Mouse (Mus musculus): ENCODE results near the gene Cep128. TPM values are rescaled to one million over a fixed set of nuclear protein-coding genes. Genes with fewer than 3 reads are reported as not detected.
A peak's percentile ranks its signal among the peaks of the same experiment; 100 is the strongest.

Cep128 gene
- total RNA-seq, 1 experiment from 2014 or later, result 8.7 TPM

DNA sequence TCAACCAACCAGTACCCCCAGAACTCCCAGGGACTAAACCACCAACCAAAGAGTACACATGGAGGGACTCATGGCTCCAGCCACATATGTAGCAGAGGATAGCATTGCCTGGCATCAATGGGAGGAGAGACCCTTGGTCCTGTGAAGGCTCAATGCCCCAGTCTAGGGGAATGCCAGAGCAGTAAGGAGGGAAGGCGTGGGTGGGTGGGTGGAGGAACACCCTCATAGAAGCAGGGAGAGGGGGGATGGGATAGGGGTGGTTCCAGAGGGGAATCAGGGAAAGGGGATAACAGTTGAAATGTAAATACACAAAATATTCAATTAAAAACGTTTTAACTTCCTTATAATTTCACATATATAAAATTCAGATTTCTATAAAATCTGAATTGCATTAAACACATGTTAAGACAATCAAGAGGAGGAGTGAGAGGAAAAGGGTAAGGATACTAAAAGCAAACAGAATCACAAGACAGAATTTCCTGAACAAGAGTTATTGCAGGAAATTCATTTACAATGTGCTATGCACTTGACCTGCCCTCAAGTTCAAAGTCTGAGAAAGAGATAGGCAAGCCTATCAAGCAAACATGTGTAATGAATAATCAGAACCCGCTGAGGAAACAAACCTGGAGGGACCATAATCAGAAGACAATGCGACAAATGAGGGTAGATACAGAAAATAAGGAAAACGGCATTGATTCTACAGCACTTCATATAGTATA lies 207.2 kb downstream of the Cep128 start:
- no peak for DNase-seq

GRCm38 (mm10) chr12:91171613-91172012 lies 212.6 kb downstream of the Cep128 start:
- no peak for DNase-seq

GRCm38 (mm10) chr12:91161015-91161730 lies 223.0 kb downstream of the Cep128 start:
- DNase-seq, result no peak

GRCm38 (mm10) chr12:91158481-91158880 lies 225.7 kb downstream of the Cep128 start:
- DNase-seq, result no peak

DNA sequence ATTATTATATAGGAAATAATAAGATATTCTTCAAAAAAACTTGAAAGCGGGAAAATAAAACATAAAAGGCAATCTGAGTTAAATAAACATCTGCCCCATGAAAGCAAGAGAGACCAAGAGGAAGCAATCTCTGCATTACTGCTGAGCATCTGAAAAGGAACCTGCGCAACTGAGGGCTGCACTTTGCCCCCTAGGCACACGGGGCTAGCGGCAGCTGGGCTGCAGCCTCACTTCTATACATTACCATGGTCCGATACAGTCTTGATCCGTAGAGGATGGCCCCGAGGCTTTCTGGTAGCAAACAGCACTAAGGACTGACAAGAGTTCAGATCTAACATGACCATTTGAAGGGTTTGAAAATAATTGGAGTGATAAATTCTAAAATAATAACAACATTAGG lies 230.2 kb downstream of the Cep128 start:
- no peak for DNase-seq

GRCm38 (mm10) chr12:91149152-91149551 lies 235.1 kb downstream of the Cep128 start:
- DNase-seq, result no peak

DNA sequence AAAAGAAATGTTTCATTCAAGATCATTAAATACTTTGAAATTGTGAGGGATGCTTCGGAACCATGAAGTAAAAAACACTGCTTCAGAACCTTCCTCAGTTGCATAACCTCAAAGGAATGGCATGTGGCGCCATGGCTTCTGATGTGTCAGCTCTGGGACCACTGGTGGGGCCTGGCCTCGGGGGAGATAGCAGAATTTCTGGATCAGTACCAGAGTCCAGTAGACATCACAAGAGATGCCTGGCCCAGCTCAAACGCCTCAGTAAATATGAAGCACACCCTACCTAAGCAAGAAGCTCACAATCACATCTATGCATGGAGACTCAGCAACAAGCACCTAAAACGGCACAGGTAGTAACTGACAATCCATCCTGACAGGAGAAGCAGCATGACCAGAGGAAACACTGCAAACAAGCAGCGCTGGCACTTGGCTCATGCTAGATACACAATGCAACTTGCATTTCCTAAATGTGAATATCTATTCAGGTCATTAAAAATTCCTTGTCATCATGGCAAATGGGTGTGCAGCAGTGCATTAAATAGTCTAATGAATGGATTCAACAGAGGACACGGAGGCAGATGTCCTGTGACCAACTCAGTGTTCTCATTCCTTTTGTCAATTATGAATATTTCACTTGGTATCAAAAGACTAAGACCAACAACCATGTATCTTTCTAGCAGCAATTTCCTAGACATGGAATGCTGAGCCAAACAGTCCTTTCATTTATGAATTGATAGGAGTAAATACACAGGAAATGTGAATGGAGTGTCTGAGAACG lies 249.3 kb downstream of the Cep128 start:
- DNase-seq, result no peak

DNA sequence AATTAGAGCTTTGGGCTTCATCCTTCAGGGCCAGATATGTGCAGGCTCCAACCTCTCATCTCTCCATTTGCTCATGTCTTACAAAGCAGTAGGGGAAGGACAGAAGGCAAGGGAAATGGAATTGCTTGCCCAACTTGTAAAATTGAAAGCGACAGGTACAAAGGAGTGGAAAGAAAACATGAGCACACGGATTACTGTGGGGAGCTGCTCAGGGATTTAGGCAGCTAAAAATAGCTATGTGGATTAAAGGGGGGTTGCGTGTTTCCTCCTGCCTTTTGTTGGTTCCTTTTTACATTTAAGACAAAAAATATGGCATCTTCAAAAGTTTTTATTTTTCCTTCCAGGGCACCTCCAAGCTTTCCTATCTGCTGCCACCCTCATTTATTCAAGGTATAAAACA lies 269.2 kb downstream of the Cep128 start:
- DNase-seq, result no peak

GRCm38 (mm10) chr12:91103316-91103715 lies 280.9 kb downstream of the Cep128 start:
- DNase-seq, result no peak

- DNase-seq, result no peak
These were observed 286.3 kb downstream of the Cep128 start for GRCm38 (mm10) chr12:91097869-91098268.

DNA sequence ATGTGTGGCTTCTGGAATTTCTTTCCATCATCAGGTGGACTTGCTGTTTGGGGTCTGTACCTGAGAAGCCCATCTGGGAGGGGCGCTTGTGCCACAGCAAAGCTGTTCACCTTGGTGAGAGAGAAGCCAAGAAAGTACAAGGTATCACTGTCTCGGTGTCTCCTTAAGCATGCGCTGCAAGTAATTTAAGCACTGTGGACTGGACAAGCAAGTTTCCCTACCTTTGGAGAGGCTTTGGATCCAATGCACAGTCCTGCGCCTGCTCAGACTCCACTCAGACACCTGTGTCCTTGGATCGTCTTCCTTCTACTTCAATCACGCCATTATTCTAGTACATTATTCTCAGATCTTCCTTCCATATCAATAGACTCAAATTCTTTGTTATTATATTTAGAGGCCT lies 288.0 kb downstream of the Cep128 start:
- no peak for DNase-seq

GRCm38 (mm10) chr12:91088271-91088670 lies 295.9 kb downstream of the Cep128 start:
- no peak for DNase-seq

GRCm38 (mm10) chr12:91085967-91086366 lies 298.2 kb downstream of the Cep128 start:
- peak; percentile 57 for DNase-seq

- no peak for DNase-seq
These were observed 308.6 kb downstream of the Cep128 start for GRCm38 (mm10) chr12:91075600-91075999.

- DNase-seq, result no peak
These were observed 313.6 kb downstream of the Cep128 start for GRCm38 (mm10) chr12:91070551-91071045.

DNA sequence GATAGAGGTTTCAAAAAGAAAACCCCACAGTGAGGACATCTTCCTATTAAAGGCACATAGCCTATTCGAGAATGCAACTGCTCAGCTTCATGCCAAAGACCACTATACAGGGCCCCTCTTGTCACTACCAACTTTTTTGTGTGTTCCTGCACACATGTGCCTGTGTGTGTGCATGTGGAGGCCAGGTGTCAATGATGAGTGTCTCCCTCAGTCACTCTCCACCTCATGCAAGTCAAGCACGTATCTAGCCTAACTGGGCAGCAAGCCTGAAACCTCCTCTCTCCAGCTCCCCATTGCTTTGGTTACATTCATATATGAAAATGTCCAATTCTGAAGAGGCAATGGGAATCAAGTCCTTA lies 317.1 kb downstream of the Cep128 start:
- no peak for DNase-seq

DNA sequence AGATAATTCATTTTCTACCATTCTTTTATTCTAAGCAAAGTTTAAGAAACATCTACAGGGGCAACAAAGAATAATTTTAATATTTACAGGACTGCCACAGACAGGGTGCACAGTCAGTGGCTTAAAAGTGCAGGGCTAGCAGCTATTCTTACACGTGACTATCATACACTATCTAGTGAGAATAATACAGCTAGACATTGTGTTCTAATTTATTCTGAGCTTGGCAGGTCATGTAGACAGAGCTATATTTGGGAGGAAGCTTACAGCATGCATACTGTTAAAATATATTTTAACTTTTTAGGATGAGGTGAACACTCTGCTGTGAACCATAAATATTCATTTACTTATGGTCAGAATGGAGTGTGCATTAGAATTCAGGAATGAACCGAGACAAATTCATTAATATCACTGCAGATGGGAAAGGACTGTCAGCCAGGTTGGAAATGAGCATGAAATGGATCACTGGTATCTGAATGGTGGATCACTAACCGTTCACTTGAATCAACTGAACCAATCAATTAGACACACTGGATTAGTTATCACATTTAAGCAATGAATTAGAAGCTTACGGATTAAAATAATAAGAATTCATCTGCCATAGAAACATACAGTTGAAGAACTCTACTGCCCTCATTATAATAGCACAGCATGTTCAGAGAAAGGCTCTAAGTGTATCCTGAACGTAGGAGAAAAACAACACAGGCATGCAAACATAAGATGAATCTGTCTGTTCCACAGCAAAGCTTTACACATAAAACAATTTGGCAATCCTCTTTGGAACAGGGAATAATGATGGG lies 317.7 kb downstream of the Cep128 start:
- no peak for DNase-seq

DNA sequence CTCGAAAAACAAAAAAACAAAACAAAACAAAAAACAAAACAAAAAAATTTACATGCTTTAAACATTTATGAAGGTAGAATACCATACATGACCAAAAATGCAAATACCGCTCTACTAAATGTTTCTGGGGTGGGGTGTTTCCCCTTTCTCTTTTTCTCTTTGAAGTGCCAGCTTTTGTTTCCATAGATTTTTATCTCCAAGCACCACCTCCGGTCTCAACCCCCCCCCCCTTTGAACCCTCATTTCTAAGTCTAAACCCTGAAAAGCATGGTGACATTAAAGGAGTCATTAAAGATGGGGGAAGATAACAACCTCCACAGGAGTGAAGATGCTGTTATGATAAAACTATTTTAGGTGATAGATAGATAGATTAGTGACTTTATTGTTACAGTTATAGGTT lies 318.8 kb downstream of the Cep128 start:
- DNase-seq, result no peak

DNA sequence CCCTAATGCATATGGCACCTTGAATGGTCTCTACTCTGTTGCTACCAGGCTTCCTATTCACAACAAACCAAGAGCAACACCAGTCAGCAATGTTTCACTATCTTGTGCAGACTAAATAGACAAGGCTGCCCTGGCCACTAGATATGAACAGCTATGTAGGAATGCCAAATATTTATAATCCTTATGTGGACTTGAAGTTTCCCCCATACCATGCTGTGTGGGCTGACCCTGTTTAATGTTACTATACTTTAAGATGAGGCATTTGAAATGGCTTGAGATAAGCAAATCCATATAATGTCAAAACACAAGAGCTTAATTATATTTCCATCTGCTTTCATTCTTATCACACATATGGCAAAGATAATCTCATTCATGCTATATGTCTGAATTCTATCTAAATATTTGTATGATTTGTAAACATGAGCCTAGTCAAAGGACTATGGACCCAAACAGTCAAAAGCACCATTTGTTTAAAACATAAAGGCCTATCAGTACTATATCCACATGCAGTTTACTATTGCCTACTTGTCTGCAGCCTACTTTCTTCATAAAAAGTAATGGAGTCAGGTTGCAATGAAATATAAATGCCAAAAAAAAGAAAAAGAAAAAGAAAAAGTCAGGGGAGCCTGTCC lies 319.7 kb downstream of the Cep128 start:
- DNase-seq, result no peak

DNA sequence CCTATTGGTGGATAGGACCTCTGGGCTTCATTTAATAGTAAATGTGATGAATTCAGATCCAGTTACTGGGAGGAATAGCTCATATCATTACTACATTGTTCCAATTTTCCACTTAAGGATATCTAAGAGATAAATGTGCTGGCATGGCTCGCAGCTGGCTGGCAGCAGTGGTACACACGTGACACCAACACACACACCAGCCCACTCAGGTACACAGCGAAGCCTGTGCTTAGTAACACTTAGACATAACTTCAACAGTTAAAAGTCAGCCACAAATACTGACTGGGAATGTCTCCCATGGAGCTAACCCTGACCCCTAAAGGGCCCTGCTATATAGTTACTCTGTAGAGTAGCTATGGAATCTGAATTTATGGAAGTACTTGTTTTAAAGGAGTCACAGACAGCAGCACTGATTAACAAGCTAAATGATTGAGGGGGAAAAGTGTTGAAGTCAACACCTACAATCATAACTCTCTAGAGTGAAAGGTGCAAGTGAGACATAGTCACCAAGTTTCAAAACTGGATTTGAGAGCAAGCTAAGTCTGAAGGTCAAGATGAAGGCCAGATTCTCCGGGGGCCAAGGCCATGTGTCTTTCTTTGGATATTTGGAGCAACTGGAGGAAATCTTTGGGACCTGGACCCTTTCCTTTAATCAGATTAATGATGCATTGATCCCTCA lies 320.7 kb downstream of the Cep128 start:
- no peak for DNase-seq

GRCm38 (mm10) chr12:91062681-91063080 lies 321.5 kb downstream of the Cep128 start:
- no peak for DNase-seq
